Mouse (Mus musculus) liver, postnatal 0 days (tissue): ENCODE data around the gene Get4. TPM values are rescaled to one million over a fixed set of nuclear protein-coding genes. Genes with fewer than 3 reads are reported as not detected.

ENCODE experiments used
- ATAC-seq: fragments of 200-750 bp; cut with Nextera tagmentation; 2 replicates; pipeline ENCODE4 v1.8.0; 2017; ENCODE audit warnings: mild to moderate bottlenecking, moderate library complexity
- DNase-seq: peaks from one replicate; pipeline ENCODE4 v3.0.0-alpha.2; 2016
- H3K27ac ChIP-seq: fragments of 300-500 bp; sonication (generic); 2 replicates; pipeline ENCODE4 v1.5.1; 2014; ENCODE audit warnings: antibody characterized with exemption, moderate library complexity, mild to moderate bottlenecking, low read depth
- H3K27me3 ChIP-seq: fragments of 300-500 bp; sonication (generic); 2 replicates; pipeline ENCODE4 v1.6.1; 2014; ENCODE audit warnings: low read length, control low read depth, mixed read lengths; ENCODE audit not compliant: insufficient read depth
- H3K36me3 ChIP-seq: fragments of 300-500 bp; sonication (generic); replicated peaks from 2 replicates; pipeline ENCODE4 v1.6.1; 2014; ENCODE audit warnings: mild to moderate bottlenecking, control low read depth, low read length, moderate library complexity, mixed read lengths; ENCODE audit not compliant: insufficient read depth
- H3K4me1 ChIP-seq: fragments of 300-500 bp; sonication (generic); 2 replicates; pipeline ENCODE4 v1.6.1; 2014; ENCODE audit warnings: antibody characterized with exemption, mild to moderate bottlenecking, control low read depth; ENCODE audit not compliant: insufficient read depth
- H3K4me2 ChIP-seq: fragments of 300-500 bp; sonication (generic); 2 replicates; pipeline ENCODE4 v1.6.1; 2014; ENCODE audit warnings: low read depth, mild to moderate bottlenecking, low read length, moderate library complexity, mixed read lengths
- H3K4me3 ChIP-seq: fragments of 300-500 bp; sonication (generic); 2 replicates; pipeline ENCODE4 v1.5.1; 2014; ENCODE audit warnings: low read depth, low read length
- H3K9ac ChIP-seq: fragments of 300-500 bp; sonication (generic); replicated peaks from 2 replicates; pipeline ENCODE4 v1.6.1; 2014; ENCODE audit warnings: mild to moderate bottlenecking, moderate library complexity
- H3K9me3 ChIP-seq: fragments of 300-500 bp; sonication (generic); 2 replicates; pipeline ENCODE4 v1.6.1; 2016; ENCODE audit warnings: mild to moderate bottlenecking, control low read depth, low read length, mixed read lengths
- CTCF ChIP-seq: sonication (generic); IDR thresholded peaks from 2 replicates; pipeline ENCODE4 v1.5.1; 2016; ENCODE audit warnings: antibody characterized with exemption, low read depth
- EP300 ChIP-seq: IDR thresholded peaks from 2 replicates; pipeline ENCODE4 v1.6.1; 2016; ENCODE audit warnings: antibody characterized with exemption, low read depth, mild to moderate bottlenecking
- WGBS: fragments of 180-500 bp; shearing (Covaris S2); extraction: QIAGEN DNeasy Blood & Tissue Kit; methylation state at CpG from one replicate; pipeline ENCODE4 v1.1.7; 2014; ENCODE audit not compliant: insufficient replicate concordance; 5-methylcytosine and 5-hydroxymethylcytosine counted together
- polyA plus RNA-seq: library from polyadenylated mRNA; unstranded; fragments of >200 nt; fragmentation: Nextera tagmentation; extraction: Ambion mirVana; gene quantifications from 2 replicates; pipeline ENCODE4 v1.2.1, GENCODE M21; 2015

Get4 gene
- polyA plus RNA-seq, 1 experiment from 2014 or later: 97.5 TPM

- no peak for TF ChIP-seq EP300
- no peak for TF ChIP-seq CTCF
These were observed 51.5 kb downstream of the Get4 start for GRCm38 (mm10) chr5:139303646-139304061.

DNA sequence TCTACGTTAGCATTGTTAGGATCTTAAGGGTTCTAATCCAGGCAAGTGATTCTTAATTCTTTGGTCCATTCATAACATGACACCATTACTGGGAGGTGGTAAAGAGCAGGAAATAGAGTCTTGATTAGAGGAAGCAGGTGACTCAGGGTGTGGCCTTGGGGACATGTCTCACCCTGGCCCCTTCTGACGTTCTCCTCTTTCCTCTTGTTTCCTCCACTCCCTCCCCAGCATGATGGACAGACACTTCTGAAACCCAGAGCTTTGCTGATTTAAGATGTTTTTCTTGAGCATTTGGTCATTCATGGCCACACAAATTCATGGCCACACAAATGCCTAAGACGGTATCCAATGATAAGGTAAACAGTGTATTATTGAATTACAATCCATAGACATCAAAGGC, 57.8 kb downstream of the Get4 start:
- ATAC-seq (no peak), DNase-seq (no peak)
- WGBS: 64% methylated on average over 3 of the region's 3 CpGs
- no peaks in the 10 kb centered on the region for H3K9me3 ChIP-seq
- H3K4me2 ChIP-seq: no peak overlapping the region
- H3K27ac ChIP-seq: no peak overlapping the region
- H3K4me1 ChIP-seq: peaks cover 5% of the 10 kb centered on the region
- no peaks in the 10 kb centered on the region for H3K27me3 ChIP-seq
- no peak overlapping the region for H3K4me3 ChIP-seq
- TF ChIP-seq EP300 (no peak), CTCF (no peak)
- no peak overlapping the region for H3K9ac ChIP-seq
- no peaks in the 10 kb centered on the region for H3K36me3 ChIP-seq

More at GRCm38 (mm10) chr5:139303646-139304061, 51.5 kb downstream of the Get4 start:
- H3K4me1 ChIP-seq: peaks cover 14% of the 10 kb centered on the region; the same call in 1 of the 2 replicates
- no peaks in the 10 kb centered on the region for H3K9me3 ChIP-seq
- WGBS: 76% methylated on average over 9 of the region's 9 CpGs
- ATAC-seq: no peak
- no peak for DNase-seq
- no peaks in the 10 kb centered on the region for H3K36me3 ChIP-seq
- no peak overlapping the region for H3K27ac ChIP-seq
- no peak overlapping the region for H3K4me2 ChIP-seq
- H3K4me3 ChIP-seq: no peak overlapping the region
- no peaks in the 10 kb centered on the region for H3K27me3 ChIP-seq
- H3K9ac ChIP-seq: no peak overlapping the region

GRCm38 (mm10) chr5:139310477-139310876, 58.4 kb downstream of the Get4 start:
- Histone ChIP-seq H3K4me3 (no peak overlapping the region), H3K4me1 (peaks cover 6% of the 10 kb centered on the region), H3K36me3 (no peaks in the 10 kb centered on the region), H3K9me3 (no peaks in the 10 kb centered on the region), H3K27me3 (no peaks in the 10 kb centered on the region), H3K27ac (no peak overlapping the region), H3K9ac (no peak overlapping the region), H3K4me2 (no peak overlapping the region)
- no peak for ATAC-seq
- DNase-seq: no peak
- TF ChIP-seq CTCF (no peak), EP300 (no peak)
- WGBS: 75% methylated on average over 4 of the region's 4 CpGs

- Histone ChIP-seq H3K36me3 (no peaks in the 10 kb centered on the region), H3K4me2 (no peak overlapping the region), H3K9ac (no peak overlapping the region), H3K27ac (no peak overlapping the region), H3K9me3 (no peaks in the 10 kb centered on the region), H3K4me3 (no peak overlapping the region), H3K4me1 (peaks cover 6% of the 10 kb centered on the region), H3K27me3 (no peaks in the 10 kb centered on the region)
- DNase-seq (no peak), ATAC-seq (no peak)
- TF ChIP-seq CTCF (no peak), EP300 (no peak)
- 74% methylated on average over 9 of the region's 9 CpGs for WGBS
These were observed 59.7 kb downstream of the Get4 start for GRCm38 (mm10) chr5:139311822-139312221.

DNA sequence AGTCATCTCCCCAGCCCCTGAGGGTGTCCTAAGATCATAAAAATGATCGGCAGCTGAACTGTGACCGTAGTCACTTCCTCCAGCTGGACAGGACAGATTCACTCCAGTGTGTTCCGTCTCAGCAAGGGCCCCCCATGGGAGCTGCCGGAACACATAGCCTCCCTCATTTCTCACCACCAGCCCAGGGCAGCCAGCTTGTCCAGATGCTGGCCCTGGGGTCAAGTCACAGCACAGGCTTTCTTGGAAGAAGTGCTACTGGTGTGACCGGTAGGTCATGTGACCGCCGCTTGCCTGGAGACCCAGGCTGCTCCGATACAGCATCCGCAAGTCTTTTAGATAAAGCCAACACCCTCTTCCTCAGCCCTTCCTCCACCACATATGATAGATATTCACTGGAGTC, 61.4 kb downstream of the Get4 start:
- Histone ChIP-seq H3K4me3 (no peak overlapping the region), H3K4me2 (no peak overlapping the region), H3K9me3 (no peaks in the 10 kb centered on the region), H3K36me3 (no peaks in the 10 kb centered on the region), H3K27me3 (no peaks in the 10 kb centered on the region), H3K9ac (no peak overlapping the region), H3K4me1 (peaks cover 8% of the 10 kb centered on the region), H3K27ac (no peak overlapping the region)
- no peak for TF ChIP-seq CTCF
- ATAC-seq (no peak), DNase-seq (no peak)
- WGBS: 64% methylated on average over 9 of the region's 9 CpGs

DNA sequence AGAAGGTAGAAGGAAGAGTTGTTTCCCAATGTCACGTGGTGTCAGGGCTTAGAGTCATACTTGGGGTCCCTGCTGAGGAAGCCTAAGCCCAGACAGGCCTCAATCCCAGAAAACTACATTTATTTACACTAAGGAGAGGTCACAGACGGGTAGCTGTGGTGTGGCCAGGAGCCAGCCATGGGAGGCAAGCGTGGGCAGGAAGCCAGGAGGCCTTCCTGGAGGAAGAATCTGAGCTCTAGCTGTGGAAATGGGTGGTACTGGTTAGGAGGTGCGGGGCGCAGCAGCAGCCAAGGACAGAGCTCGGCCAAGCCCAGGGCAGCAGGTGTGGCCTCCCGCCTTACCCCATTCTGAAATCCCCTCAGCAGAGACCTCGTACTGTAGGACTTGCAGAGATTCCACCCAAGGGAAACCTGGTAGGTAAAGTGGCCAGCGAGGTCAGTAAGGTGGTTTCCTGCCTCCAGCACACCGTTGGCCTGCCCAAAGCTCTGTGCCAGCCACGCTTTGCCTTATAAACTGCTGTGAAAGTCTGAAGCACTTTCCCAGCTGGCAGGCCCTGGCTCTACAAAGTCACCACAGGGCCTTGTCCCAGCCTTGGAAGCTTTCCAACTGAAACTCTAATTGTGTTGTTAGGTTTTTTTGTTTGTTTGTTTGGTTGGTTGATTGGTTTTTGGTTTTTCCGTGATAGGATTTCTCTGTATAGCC, 63.0 kb downstream of the Get4 start:
- TF ChIP-seq CTCF (no peak), EP300 (no peak)
- Histone ChIP-seq H3K4me3 (no peak overlapping the region), H3K36me3 (no peaks in the 10 kb centered on the region)

More for the DNA sequence above, 63.0 kb downstream of the Get4 start:
- WGBS: 71% methylated on average over 12 of the region's 12 CpGs
- Histone ChIP-seq H3K27ac (no peak overlapping the region), H3K9me3 (no peaks in the 10 kb centered on the region), H3K4me1 (peaks cover 6% of the 10 kb centered on the region), H3K27me3 (no peaks in the 10 kb centered on the region), H3K9ac (no peak overlapping the region), H3K4me2 (no peak overlapping the region)
- no peak for ATAC-seq
- no peak for DNase-seq
